9 mouse cellular contexts compared by ENCODE assay signal in the genomic region with DNA sequence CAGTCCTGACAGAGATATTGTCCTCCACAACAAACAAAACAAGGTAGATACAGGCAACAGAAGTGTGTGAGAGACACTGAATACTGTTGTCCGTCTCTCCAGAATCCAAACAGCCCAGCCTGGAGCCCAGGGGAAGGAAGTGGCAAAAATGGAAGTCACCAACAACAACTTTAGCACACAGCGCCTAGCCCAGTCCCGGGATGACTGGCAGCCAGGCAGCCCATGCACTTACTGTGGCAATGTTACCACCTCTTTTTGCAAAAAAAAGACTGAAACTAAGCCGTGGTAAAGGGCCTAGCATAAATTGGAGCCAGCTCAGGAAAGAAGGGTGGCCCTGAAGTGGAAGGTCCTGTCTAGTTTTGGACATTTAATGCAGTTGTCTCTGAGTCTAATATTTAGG. TPM values are rescaled to one million over a fixed set of nuclear protein-coding genes. Genes with fewer than 3 reads are reported as not detected.
DNase-seq lines count a peak whose midpoint lies in the region; ATAC-seq and TF ChIP-seq lines count a peak whose summit lies in the region.
"Had no signal": no experiment of that assay in that cellular context is flagged by ENCODE, and none has a peak within 500 bp of the region (broad histone marks: within the 10 kb centered on the region; RNA-seq: fewer than 3 reads in every experiment).

No protein-coding gene starts in this region.

- H3K4me1 ChIP-seq in spleen, adult 2 months (ENCODE audit: control insufficient read depth, insufficient read depth, insufficient read length) = peaks cover 7% of the 10 kb centered on the region
- peaks cover 16% of the 10 kb centered on the region for H3K4me1 ChIP-seq in kidney, embryonic 16.5 days (ENCODE audit: insufficient read depth, low read length)

- H3K9ac ChIP-seq in kidney, embryonic 16.5 days (replicated peaks; ENCODE audit: low read length) = peak overlapping the region; percentile 90

- H3K27ac ChIP-seq in spleen, adult 2 months (ENCODE audit: insufficient read depth, low read length) = peak overlapping the region; percentile 44; the same call in 1 of the 2 replicates
- H3K27ac ChIP-seq in kidney, embryonic 16.5 days (ENCODE audit: low read length) = 0 out of 2 replicates have a peak overlapping the region, but pooled peaks have one; percentile 2

- peaks cover 4% of the 10 kb centered on the region for H3K36me3 ChIP-seq in spleen, adult 2 months (ENCODE audit: control insufficient read depth, insufficient read depth, low read length)
- peaks cover 24% of the 10 kb centered on the region for H3K36me3 ChIP-seq in kidney, embryonic 16.5 days (ENCODE audit: insufficient read depth, low read length)

- H3K9me3 ChIP-seq in kidney, embryonic 16.5 days (ENCODE audit: low read length) = no peaks in the 10 kb centered on the region

- 10% methylated on average over 4 of the region's 4 CpGs for WGBS in spleen, adult 2 months
- WGBS in kidney, embryonic 16.5 days = 3% methylated on average over 4 of the region's 4 CpGs

- no peak for TF ChIP-seq CTCF in spleen, adult 2 months (IDR thresholded peaks at IDR 0.05; ENCODE audit: extremely low read depth, insufficient read depth, insufficient read length, insufficient replicate concordance)

- TF ChIP-seq POLR2A in spleen, adult 2 months (IDR thresholded peaks at IDR 0.05; ENCODE audit: low read depth, low read length) = no peak

- peak; percentile 22 for DNase-seq in CD4-positive, CD25-positive, alpha-beta regulatory T cell, adult 2 months (ENCODE audit: low read depth, low spot score)
- DNase-seq in spleen, adult 2 months (ENCODE audit: low read depth in 1 of 2, low spot score in 2 of 2) = no peak
- no peak for DNase-seq in spleen, postnatal 14 days (ENCODE audit: low spot score in 2 of 2)
- peak; percentile 20 for DNase-seq in neural tube, embryonic 10.5 days (ENCODE audit: extremely low spot score, low spot score)
- no peak for DNase-seq in gastrocnemius, adult 18-20 months (ENCODE audit: low spot score)

- H3K4me2 ChIP-seq in kidney, embryonic 16.5 days (replicated peaks; ENCODE audit: low read depth, low read length) = peak overlapping the region; percentile 87

- H3K27me3 ChIP-seq in spleen, adult 2 months (ENCODE audit: control insufficient read depth, insufficient read depth, low read length) = no peaks in the 10 kb centered on the region
- H3K27me3 ChIP-seq in kidney, embryonic 16.5 days (ENCODE audit: insufficient read depth, low read length) = no peaks in the 10 kb centered on the region

- ATAC-seq in CD4-positive, CD25-positive, alpha-beta regulatory T cell, adult 4 months = no peak
- no peak for ATAC-seq in kidney, embryonic 16.5 days (ENCODE audit: low FRiP score, low TSS enrichment)
- ATAC-seq in monocyte, adult 5-6 weeks (replicated peaks; ENCODE audit: insufficient number of reproducible peaks, low FRiP score, low TSS enrichment, poor library complexity, severe bottlenecking) = no peak

- H3K4me3 ChIP-seq in spleen, adult 2 months (ENCODE audit: extremely low read depth, insufficient read depth, insufficient read length) = peak overlapping the region; percentile 79
- peak overlapping the region; percentile 88 for H3K4me3 ChIP-seq in kidney, embryonic 16.5 days (ENCODE audit: low read length)

RNA-seq across cellular contexts. Expression of gene Ranbp10, which starts 0.8 kb away (rescaled TPM):
- polyA plus RNA-seq in CD4-positive, CD25-positive, alpha-beta regulatory T cell, adult 4 months (2017; shearing (Covaris generic)) = 1 to 10 TPM; 7.6 to 10.0 TPM
- polyA plus RNA-seq in spleen, adult 2 months (2012; rRNA removed) = 50.0 and 59.9 TPM in 2 replicates
- polyA plus RNA-seq in kidney, embryonic 16.5 days (2015; fragmentation: Nextera tagmentation; extraction: Ambion mirVana) = 10.7 and 13.3 TPM in 2 replicates
- total RNA-seq in gastrocnemius, adult 18-20 months (2021) = 10 to 100 TPM; 25.6 to 27.4 TPM
- total RNA-seq in monocyte, adult 5-6 weeks (2017) = 11.8 to 19.7 TPM (median 13.0 TPM) in 3 replicates

RNA-seq across cellular contexts. Expression of gene Tsnaxip1, which starts 1.2 kb away (rescaled TPM):
- under 1 TPM in 1 of 2 experiments, not detected in 1; 0.19 TPM for polyA plus RNA-seq in CD4-positive, CD25-positive, alpha-beta regulatory T cell, adult 4 months (2017; shearing (Covaris generic))
- 0.07 and 0.14 TPM in 2 replicates for polyA plus RNA-seq in spleen, adult 2 months (2012; rRNA removed)
- 0.21 and 0.24 TPM in 2 replicates for polyA plus RNA-seq in kidney, embryonic 16.5 days (2015; fragmentation: Nextera tagmentation; extraction: Ambion mirVana)
- total RNA-seq in gastrocnemius, adult 18-20 months (2021) = not detected
- total RNA-seq in monocyte, adult 5-6 weeks (2017) = 0.19 TPM in 1 of 3 replicates, not detected in the others
- polyA plus RNA-seq: large intestine, adult 2 months had no signal

RNA-seq across cellular contexts. Expression of gene Cenpt, which starts 26.7 kb away (rescaled TPM):
- polyA plus RNA-seq in CD4-positive, CD25-positive, alpha-beta regulatory T cell, adult 4 months (2017; shearing (Covaris generic)) = 10 to 100 TPM; 14.1 to 23.3 TPM
- 14.2 and 16.4 TPM in 2 replicates for polyA plus RNA-seq in spleen, adult 2 months (2012; rRNA removed)
- polyA plus RNA-seq in kidney, embryonic 16.5 days (2015; fragmentation: Nextera tagmentation; extraction: Ambion mirVana) = 44.7 and 46.3 TPM in 2 replicates
- total RNA-seq in gastrocnemius, adult 18-20 months (2021) = under 1 TPM; 0.93 to 0.98 TPM
- total RNA-seq in monocyte, adult 5-6 weeks (2017) = 3.6 to 7.3 TPM (median 5.4 TPM) in 3 replicates

RNA-seq across cellular contexts. Expression of gene Thap11, which starts 28.6 kb away (rescaled TPM):
- 1 to 10 TPM; 4.5 to 6.0 TPM for polyA plus RNA-seq in CD4-positive, CD25-positive, alpha-beta regulatory T cell, adult 4 months (2017; shearing (Covaris generic))
- polyA plus RNA-seq in spleen, adult 2 months (2012; rRNA removed) = 33.7 and 41.2 TPM in 2 replicates
- 65.2 and 66.1 TPM in 2 replicates for polyA plus RNA-seq in kidney, embryonic 16.5 days (2015; fragmentation: Nextera tagmentation; extraction: Ambion mirVana)
- total RNA-seq in gastrocnemius, adult 18-20 months (2021) = 10 to 100 TPM; 21.9 to 22.0 TPM
- 12.3 to 21.2 TPM (median 20.9 TPM) in 3 replicates for total RNA-seq in monocyte, adult 5-6 weeks (2017)

RNA-seq across cellular contexts. Expression of gene Nutf2, which starts 34.0 kb away (rescaled TPM):
- polyA plus RNA-seq in CD4-positive, CD25-positive, alpha-beta regulatory T cell, adult 4 months (2017; shearing (Covaris generic)) = 10 to 100 TPM in 1 of 2 experiments, 1 to 10 TPM in 1; 9.9 to 48.7 TPM
- polyA plus RNA-seq in spleen, adult 2 months (2012; rRNA removed) = 13.1 and 14.5 TPM in 2 replicates
- polyA plus RNA-seq in kidney, embryonic 16.5 days (2015; fragmentation: Nextera tagmentation; extraction: Ambion mirVana) = 186 and 242 TPM in 2 replicates
- 10 to 100 TPM; 43.7 to 44.5 TPM for total RNA-seq in gastrocnemius, adult 18-20 months (2021)
- total RNA-seq in monocyte, adult 5-6 weeks (2017) = 20.2 to 38.8 TPM (median 28.6 TPM) in 3 replicates

Comparison
In these comparisons a context has a peak if more than half of its experiments do, and no peak if none do; other contexts are left out.
1. DNase-seq: peak in CD4-positive, CD25-positive, alpha-beta regulatory T cell, adult 2 months (single experiment) and neural tube, embryonic 10.5 days (single experiment); none in spleen, adult 2 months (0 of 2), spleen, postnatal 14 days (0 of 2) and gastrocnemius, adult 18-20 months (single experiment).